Mouse (Mus musculus) cortical plate, adult 2 months (tissue): Measurements from ENCODE around the gene Adgb.
A peak's percentile ranks its signal among the peaks of the same experiment; 100 is the strongest.

Experiments used
- CTCF ChIP-seq: fragments of 200-500 bp; IDR thresholded peaks from 2 replicates; pipeline ENCODE4 v1.5.1; 2011; ENCODE audit warnings: mild to moderate bottlenecking, control low read depth, low read length; ENCODE audit not compliant: insufficient read depth; ENCODE audit errors: extremely low read depth
- POLR2A ChIP-seq: fragments of 200-500 bp; IDR thresholded peaks from 2 replicates; pipeline ENCODE4 v1.6.1; 2011; ENCODE audit warnings: mild to moderate bottlenecking, low read length, control low read depth; ENCODE audit not compliant: insufficient read depth; ENCODE audit errors: extremely low read depth

DNA sequence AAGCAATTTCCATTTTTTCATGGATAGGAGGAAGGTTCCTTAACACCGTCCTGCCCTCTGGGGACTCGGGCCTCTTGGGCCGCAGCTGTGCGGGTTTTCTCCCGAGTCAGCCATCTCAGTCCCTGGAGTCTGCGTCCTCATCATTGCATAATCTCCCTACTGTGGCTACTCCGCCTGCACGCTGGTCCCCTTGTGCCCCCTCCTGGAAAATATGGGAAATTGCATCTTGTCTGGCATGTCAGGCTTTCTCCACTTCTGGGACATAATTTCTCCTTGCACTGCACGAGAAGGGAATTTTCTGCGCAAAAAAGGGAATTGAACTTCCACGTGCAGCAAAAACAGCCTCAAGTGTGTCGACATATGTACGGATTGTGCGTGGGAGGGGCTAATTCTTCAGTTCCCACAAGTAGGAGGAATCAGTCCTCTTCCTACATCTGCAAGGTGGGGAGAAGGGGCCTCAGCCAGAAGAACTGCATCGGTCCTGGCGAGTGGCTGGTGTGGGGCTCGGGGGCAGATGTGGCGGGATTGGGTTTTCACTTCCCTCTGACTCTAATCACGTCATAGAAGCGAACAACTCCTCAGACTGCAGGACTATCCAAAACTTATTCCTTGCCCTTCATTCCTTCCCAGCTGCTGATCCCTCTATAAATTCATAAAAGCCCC, 150.9 kb downstream of the Adgb start:
- TF ChIP-seq CTCF, result peak; percentile 96
- TF ChIP-seq POLR2A, result peak; percentile 51; the same call in 1 of the 2 replicates
